Mouse (Mus musculus) MEL (cell line): ENCODE measurements around the gene F10.

Experiments used
- BHLHE40 ChIP-seq: IDR thresholded peaks from 2 replicates; pipeline ENCODE4 v1.6.1; 2012; ENCODE audit warnings: low read depth, mild to moderate bottlenecking, inconsistent platforms, low read length, improper control_type of control experiment, borderline replicate concordance
- CTCF ChIP-seq, 3 experiments: IDR thresholded peaks in 2 of 3; conservative IDR thresholded peaks in 1 of 3; 2 replicates each; pipeline ENCODE4 v1.5.1; 2011 to 2012; ENCODE audit warnings: low read length in 3 of 3, low read depth in 2 of 3, mild to moderate bottlenecking in 2 of 3, improper control_type of control experiment in 1 of 3, inconsistent platforms in 1 of 3, mixed read lengths in 1 of 3, moderate library complexity in 1 of 3; ENCODE audit not compliant: control insufficient read depth in 1 of 3, insufficient read depth in 1 of 3, poor library complexity in 1 of 3, severe bottlenecking in 1 of 3
- ELF1 ChIP-seq: IDR thresholded peaks from 2 replicates; pipeline ENCODE4 v1.6.1; 2014; ENCODE audit warnings: low read depth, mild to moderate bottlenecking, inconsistent platforms, low read length, improper control_type of control experiment, moderate library complexity
- EP300 ChIP-seq, 2 experiments: IDR thresholded peaks; 2 replicates each; pipeline ENCODE4 v1.6.1; 2011; ENCODE audit warnings: improper control_type of control experiment in 2 of 2, low read length in 2 of 2, low read depth in 1 of 2, mild to moderate bottlenecking in 1 of 2
- GABPA ChIP-seq: IDR thresholded peaks from 2 replicates; pipeline ENCODE4 v1.6.1; 2012; ENCODE audit warnings: low read depth, mild to moderate bottlenecking, inconsistent platforms, low read length, improper control_type of control experiment, moderate library complexity
- HCFC1 ChIP-seq: IDR thresholded peaks from 2 replicates; pipeline ENCODE4 v1.6.1; 2012; ENCODE audit warnings: low read depth, mild to moderate bottlenecking, inconsistent platforms, low read length, improper control_type of control experiment, moderate library complexity
- MAZ ChIP-seq: IDR thresholded peaks from 2 replicates; pipeline ENCODE4 v1.6.1; 2012; ENCODE audit warnings: low read depth, mild to moderate bottlenecking, inconsistent platforms, low read length, improper control_type of control experiment
- MEF2A ChIP-seq: IDR thresholded peaks from 2 replicates; pipeline ENCODE4 v1.6.1; 2014; ENCODE audit warnings: low read depth, mild to moderate bottlenecking, inconsistent platforms, low read length, improper control_type of control experiment; ENCODE audit not compliant: poor library complexity, insufficient replicate concordance, severe bottlenecking; ENCODE audit errors: extremely low read depth
- NELFE ChIP-seq: IDR thresholded peaks from 2 replicates; pipeline ENCODE4 v1.6.1; 2011; ENCODE audit warnings: low read depth, low read length, improper control_type of control experiment
- POLR2A ChIP-seq, 2 experiments: IDR thresholded peaks; 2 replicates each; pipeline ENCODE4 v1.6.1; 2011 to 2012; ENCODE audit warnings: low read length in 2 of 2, mild to moderate bottlenecking in 2 of 2, control low read depth in 1 of 2, improper control_type of control experiment in 1 of 2, low read depth in 1 of 2, moderate library complexity in 1 of 2; ENCODE audit not compliant: control insufficient read depth in 1 of 2, insufficient read depth in 1 of 2, poor library complexity in 1 of 2
- RCOR1 ChIP-seq: IDR thresholded peaks from 2 replicates; pipeline ENCODE4 v1.6.1; 2012; ENCODE audit warnings: low read depth, mild to moderate bottlenecking, inconsistent platforms, low read length, improper control_type of control experiment
- TAL1 ChIP-seq: IDR thresholded peaks from 2 replicates; pipeline ENCODE4 v1.6.1; 2012; ENCODE audit warnings: mild to moderate bottlenecking, inconsistent platforms, low read length, moderate library complexity, mixed read lengths
- TCF12 ChIP-seq: IDR thresholded peaks from 2 replicates; pipeline ENCODE4 v1.6.1; 2014; ENCODE audit warnings: low read depth, mild to moderate bottlenecking, inconsistent platforms, low read length, improper control_type of control experiment, moderate library complexity
- USF1 ChIP-seq: IDR thresholded peaks from 2 replicates; pipeline ENCODE4 v1.6.1; 2014; ENCODE audit warnings: low read depth, mild to moderate bottlenecking, inconsistent platforms, low read length, improper control_type of control experiment, moderate library complexity

- TF ChIP-seq USF1 (no peak), ELF1 (no peak), NELFE (no peak), CTCF (IDR thresholded peaks at IDR 0.05 in 2 of 3, conservative IDR thresholded peaks at IDR 0.05 in 1 of 3; ENCODE audit: control insufficient read depth in 1 of 3, insufficient read depth in 1 of 3, low read depth in 2 of 3, low read length in 3 of 3, poor library complexity in 1 of 3, severe bottlenecking in 1 of 3) (no peak), EP300 (IDR thresholded peaks at IDR 0.05; ENCODE audit: low read depth in 1 of 2, low read length in 2 of 2) (no peak), BHLHE40 (no peak), HCFC1 (no peak), GABPA (no peak), MAZ (no peak), MEF2A (no peak), TAL1 (no peak), POLR2A (IDR thresholded peaks at IDR 0.05; ENCODE audit: control insufficient read depth in 1 of 2, insufficient read depth in 1 of 2, low read depth in 1 of 2, low read length in 2 of 2, poor library complexity in 1 of 2) (no peak), TCF12 (no peak), RCOR1 (no peak)
Observed at GRCm38 (mm10) chr8:13063112-13063511, 26.0 kb downstream of the F10 start.
